Mouse (Mus musculus) left cerebral cortex, adult 8-10 months (tissue): ENCODE data around the gene Olfr699. TPM values are rescaled to one million over a fixed set of nuclear protein-coding genes. Genes with fewer than 3 reads are reported as not detected.
"Not testable (repeated sequence)": the region's sequence is repeated elsewhere in the genome, so short reads cannot be mapped to it uniquely, and the experiment has no call there.

Source experiments
- DNase-seq, 2 experiments: peaks; one replicate each; pipeline ENCODE4 v3.0.0; 2022; ENCODE audit warnings: low spot score in 2 of 2
- total RNA-seq, 4 experiments: library from RNA; stranded (reverse); gene quantifications; 2 replicates each; pipeline ENCODE4 v1.2.4; 2022

The Olfr699 gene
- not detected for total RNA-seq

DNA sequence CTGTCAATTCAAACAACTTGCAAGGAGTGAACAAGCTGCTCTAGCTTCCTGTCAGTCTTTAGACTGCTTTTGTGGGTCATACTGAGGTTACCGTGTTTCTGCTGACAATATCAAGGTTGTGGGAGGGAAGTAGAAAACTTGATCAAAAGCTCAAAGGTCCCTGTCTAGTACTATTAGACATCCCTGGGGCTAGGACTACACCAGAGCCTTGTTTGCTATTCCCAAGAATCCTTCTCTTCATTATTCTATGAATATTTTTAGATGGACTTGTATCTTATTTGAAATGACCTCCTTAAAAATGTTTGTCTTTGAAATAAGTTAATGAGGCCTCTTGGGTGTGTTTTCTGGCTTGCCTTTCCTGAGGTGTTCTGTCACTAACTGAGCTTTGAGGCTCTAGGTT is at the start of gene Olfr699:
TSS of gene Olfr699 (minus strand) at position 101 of the 400 bp plus-strand sequence.
- DNase-seq: no peak

DNA sequence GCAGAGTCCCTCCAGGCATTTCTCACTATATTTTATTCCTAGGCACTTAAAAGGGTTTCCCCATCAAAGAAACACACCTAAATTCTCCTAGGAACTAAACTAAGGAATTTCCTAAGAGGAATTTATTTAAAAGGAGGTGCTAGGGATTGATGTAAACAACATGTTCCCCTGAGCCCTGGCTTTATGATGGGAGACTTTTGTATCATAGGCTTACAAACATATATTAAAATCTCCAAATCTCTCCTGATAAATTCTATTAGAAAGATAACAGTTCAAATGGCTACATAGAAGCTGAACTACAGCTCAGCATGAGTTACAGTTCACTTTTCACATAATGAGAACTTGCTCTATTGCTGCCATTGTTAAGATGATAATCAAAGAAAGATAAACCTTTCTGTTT is 40.8 kb upstream of the Olfr699 start, which contains the start of gene Olfr702:
TSS of gene Olfr702 (minus strand) at position 101 of the 400 bp plus-strand sequence.
- DNase-seq: no peak

DNA sequence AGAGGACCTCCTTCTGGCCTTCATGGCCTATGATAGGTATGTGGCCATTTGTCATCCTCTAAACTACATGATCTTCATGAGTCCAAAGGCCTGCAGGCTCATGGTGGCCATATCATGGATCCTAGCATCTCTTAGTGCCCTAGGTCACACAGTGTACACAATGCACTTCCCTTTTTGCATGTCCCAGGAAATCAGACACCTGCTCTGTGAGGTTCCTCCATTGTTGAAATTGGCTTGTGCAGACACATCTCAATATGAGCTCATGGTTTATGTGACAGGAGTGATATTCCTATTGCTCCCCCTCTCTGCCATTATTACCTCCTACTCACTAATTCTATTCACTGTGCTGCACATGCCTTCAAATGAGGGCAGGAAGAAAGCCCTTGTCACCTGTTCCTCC is 25.4 kb upstream of the Olfr699 start:
- DNase-seq: no peak

DNA sequence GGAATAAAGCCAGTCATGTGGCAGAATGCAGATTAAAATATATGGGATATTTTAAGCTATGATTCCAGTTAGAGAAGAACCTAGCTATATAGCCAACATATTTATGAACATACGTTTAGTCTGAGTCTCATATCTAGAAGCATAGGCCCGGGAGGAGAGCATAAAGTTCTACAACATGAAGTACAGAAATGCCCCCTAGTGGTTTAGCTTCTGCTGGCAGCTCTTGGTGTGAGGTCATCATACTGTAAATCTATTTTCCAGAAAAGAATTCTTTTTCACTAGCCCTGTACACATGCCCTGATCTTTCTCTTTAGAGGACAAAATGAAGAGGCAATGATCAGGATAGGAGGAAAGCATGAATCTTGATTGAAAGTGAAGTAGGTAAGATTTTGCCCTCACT is 22.8 kb upstream of the Olfr699 start:
- DNase-seq: no peak

DNA sequence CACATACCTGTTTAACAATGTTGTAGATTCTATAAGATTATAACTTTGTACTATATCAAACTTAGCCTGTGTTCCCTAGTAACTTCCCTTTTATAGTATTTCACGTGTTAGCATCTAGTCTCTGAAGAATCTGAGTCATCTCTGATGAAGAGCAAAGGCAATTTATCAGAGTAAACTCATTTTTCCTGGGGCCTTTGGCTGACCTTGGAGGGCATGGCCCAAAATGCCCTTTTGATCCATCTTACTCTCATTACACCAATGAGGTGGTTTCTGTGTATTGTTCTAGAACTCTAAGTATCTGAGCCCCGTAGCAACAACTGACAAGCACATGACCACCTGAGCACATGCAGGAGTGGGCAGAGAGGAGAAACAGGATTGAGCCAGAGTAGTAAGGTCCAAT is 20.8 kb upstream of the Olfr699 start, which contains the start of gene Olfr701:
TSS of gene Olfr701 (plus strand) at position 301 of the 400 bp plus-strand sequence.
- DNase-seq: no peak

DNA sequence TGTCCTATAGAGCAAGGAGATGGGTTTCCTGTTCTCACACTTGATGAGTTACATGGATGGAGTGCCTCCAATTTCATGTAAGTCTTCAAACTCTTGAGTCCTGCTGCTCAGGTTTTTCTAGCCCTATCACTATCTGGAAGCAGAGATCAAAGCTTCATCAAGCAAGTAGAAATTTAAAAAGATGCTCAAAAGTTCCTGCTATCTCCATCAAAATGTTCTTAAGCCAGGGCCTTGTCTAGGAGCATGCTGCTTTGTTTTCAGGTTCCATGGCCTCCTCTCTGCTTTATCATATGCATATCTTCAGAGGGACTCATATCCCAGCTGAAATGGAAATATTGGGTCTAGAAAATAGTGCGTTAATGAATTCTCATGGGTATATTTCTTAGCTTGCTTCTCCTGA is 15.7 kb upstream of the Olfr699 start, which contains the start of gene Olfr700:
TSS of gene Olfr700 (minus strand) at position 101 of the 400 bp plus-strand sequence.
- DNase-seq: no peak

DNA sequence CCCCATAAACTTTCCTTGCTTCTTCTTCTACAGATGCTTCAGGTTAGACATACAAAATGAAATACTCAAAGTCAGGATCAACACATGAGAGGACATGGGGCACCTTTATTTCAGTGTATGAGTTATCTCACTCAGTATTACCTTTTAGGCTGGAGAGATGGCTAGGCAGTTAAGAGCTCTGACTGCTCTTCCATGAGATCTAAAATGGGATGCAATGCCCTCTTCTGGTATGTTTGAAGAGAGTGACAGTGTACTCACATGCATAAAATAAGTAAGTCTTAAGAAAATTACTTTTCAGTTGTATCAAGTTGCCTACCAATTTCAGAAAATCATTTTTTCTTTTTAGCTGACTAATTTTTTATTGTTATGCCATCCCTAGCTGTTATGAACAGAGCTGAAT is 4.7 kb downstream of the Olfr699 start:
- DNase-seq: no peak

DNA sequence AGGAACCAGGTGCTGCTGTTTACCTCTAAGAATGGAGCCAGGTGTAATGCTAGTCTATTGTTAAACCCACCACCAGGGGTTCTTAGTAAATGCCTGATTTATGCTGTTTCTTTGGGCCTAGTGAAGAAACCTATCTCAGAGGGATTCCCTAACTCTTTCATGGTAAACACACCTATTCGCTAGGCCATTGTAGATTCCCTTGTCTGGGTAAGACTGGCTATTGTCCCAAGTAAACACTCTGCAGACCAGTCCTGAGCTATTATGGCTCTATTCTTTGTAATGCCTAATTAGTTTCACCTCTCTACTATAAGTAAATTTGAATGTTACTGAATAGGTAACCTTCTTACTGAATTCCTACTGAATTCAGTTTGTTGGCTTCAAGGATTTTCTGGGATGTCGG is 32.0 kb downstream of the Olfr699 start:
- DNase-seq: not testable (repeated sequence)

DNA sequence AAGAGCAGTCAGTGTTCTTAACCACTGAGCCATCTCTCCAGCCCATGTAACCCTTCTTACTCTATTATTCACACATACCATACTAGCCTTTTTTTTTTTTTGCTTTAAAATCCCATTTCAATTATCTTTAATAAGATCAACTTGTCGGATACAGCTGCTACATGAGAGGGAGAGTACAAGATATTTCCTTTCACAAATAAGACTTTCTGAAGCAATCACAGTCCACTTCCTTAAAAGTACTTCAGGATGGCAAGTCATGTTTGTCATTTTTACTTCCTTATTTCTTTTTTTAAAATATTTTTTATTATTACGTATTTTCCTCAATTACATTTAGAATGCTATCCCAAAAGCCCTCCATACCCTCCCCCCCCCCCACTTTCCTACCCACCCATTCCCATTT is 34.2 kb downstream of the Olfr699 start:
- no peak for DNase-seq

DNA sequence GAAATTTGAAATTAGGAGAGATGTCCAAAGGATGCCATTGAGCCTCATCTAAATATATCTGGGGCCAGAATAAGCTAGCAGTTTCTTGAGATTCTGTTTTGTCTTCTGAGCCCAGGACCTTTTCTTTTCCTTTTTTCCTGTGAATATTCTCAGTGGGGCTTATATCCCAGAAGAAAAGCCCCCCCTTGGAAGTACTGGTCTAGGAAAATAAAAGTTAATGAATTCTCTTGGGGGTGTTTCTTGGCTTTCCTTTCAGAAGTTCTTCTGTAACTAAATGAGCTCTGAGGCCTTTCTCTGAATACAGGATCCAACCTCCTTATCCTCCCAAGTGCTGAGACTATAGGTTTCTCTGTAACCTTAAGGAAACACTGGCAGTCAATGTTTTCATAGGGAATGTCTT is 37.7 kb downstream of the Olfr699 start, which contains the start of gene Olfr698:
TSS of gene Olfr698 (minus strand) at position 101 of the 400 bp plus-strand sequence.
- DNase-seq: no peak

DNA sequence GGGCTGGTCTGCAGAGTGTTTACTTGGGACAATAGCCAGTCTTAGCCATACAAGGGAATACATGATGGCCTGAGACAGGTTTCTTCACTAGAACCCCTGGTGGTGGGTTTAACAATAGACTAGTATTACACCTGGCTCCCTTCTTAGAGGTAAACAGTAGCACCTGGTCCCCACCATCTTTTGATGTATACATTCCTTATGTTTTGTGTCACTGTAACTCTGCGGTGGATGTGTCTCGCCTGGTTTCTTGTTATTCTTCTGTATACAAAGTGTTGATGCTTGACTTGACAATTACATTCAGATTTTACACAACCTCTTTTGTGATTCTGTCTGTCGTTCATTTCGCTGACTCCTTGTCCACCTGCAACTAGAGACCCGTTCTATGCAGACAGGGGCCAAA is 47.2 kb downstream of the Olfr699 start:
- no peak for DNase-seq

DNA sequence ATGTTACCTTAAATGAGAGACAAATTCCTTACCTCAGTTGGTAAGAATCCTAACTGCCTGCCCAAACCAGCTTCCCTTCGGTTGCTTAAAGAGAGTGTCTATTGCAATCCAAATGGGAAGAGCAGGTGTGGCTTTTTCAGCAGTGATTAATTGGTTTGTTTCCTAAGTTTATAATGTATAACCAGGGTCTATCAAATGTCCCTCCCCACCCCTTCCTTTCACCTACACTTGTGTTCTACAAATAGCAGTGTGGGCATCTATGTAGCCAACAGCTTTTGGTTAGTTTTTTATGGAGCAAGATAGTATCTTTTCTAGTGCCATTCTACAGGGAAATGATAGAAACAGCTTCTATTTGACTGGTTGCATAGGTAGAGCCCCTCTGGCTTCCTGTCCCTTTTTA is 50.7 kb downstream of the Olfr699 start, which contains the start of gene Olfr697:
TSS of gene Olfr697 (minus strand) at position 101 of the 400 bp plus-strand sequence.
- no peak for DNase-seq

Other genes with a start within 250 kb of the Olfr699 start
- gene Olfr693, start 112.6 kb downstream of the Olfr699 start, total RNA-seq: not detected
- gene Olfr694, start 101.4 kb downstream of the Olfr699 start, total RNA-seq: not detected
- not detected for gene Olfr695, start 76.8 kb downstream of the Olfr699 start, total RNA-seq
- not detected for gene Olfr697, start 50.8 kb downstream of the Olfr699 start, total RNA-seq
- gene Olfr698, start 37.8 kb downstream of the Olfr699 start, total RNA-seq: under 1 TPM in 1 of 4 experiments, not detected in 3; 0.42 TPM
- gene Olfr700, start 15.6 kb upstream of the Olfr699 start, total RNA-seq: not detected
- gene Olfr701, start 20.9 kb upstream of the Olfr699 start, total RNA-seq: under 1 TPM in 1 of 4 experiments, not detected in 3; 0.07 TPM
- not detected for gene Olfr702, start 40.7 kb upstream of the Olfr699 start, total RNA-seq
- not detected for gene Olfr703, start 50.2 kb upstream of the Olfr699 start, total RNA-seq
- not detected for gene Olfr704, start 70.0 kb upstream of the Olfr699 start, total RNA-seq
- gene Olfr705, start 83.7 kb upstream of the Olfr699 start, total RNA-seq: not detected
- gene Olfr706, start 95.0 kb upstream of the Olfr699 start, total RNA-seq: not detected
- gene Olfr707, start 108.0 kb upstream of the Olfr699 start, total RNA-seq: not detected
- gene Olfr1532-ps1, start 114.8 kb upstream of the Olfr699 start, total RNA-seq: not detected
- gene Olfr709-ps1, start 139.0 kb upstream of the Olfr699 start, total RNA-seq: under 1 TPM in 1 of 4 experiments, not detected in 3; 0.14 TPM
- not detected for gene Olfr710, start 155.1 kb upstream of the Olfr699 start, total RNA-seq
- gene Olfr6, start 170.7 kb upstream of the Olfr699 start, total RNA-seq: not detected
- not detected for gene Olfr711, start 182.3 kb upstream of the Olfr699 start, total RNA-seq
- gene Olfr2, start 212.9 kb upstream of the Olfr699 start, total RNA-seq: under 1 TPM in 1 of 4 experiments, not detected in 3; 0.05 TPM
- gene Olfr713, start 238.0 kb upstream of the Olfr699 start, total RNA-seq: not detected